Mouse (Mus musculus): ENCODE data around the gene Dtl.

Gene Dtl

GRCm38 (mm10) chr1:191519329-191520066 is 55.8 kb downstream of the Dtl start:
- 96% methylated on average over 4 of the region's 4 CpGs for WGBS

GRCm38 (mm10) chr1:191518911-191519310 is 56.4 kb downstream of the Dtl start:
- WGBS = 88% methylated on average over 4 of the region's 4 CpGs

DNA sequence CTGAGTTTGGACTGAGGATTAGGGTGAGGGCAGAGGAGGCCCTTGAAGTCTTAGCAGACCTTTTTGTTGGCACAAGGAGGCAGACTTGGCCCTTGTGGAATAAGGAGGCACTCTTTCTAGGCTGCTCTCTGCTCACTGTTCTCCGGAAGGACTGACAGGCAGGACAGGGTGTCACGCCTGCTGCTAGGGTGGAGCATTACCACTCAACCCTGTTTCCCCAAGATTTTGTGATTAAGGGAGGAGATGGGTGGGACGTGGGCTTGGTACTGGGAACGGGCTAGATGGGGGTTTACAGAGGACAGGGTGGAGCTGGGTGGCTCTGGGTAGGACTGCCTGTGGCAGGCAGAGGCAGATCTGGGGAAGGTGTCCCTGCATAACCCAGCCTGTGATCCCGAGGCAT is 57.4 kb downstream of the Dtl start:
- 93% methylated on average over 5 of the region's 5 CpGs for WGBS

DNA sequence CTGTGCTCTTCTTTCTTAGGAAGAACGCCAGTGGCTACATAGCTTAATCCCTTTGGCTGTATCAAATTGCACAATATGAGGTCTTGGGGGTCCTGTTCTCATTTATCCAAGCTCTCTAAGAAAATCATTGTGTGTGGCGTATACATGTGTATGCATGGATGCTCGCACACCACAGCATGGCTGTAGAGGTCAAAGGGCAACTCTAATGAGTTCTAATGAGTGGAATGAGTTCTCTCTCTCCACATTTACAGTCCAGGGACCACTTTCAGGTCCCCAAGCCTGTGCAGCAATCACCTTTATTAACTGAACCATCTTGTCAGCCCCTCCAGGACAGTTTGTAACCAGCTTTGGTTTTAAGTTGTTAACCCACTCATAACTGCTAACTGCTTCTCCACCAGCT is 58.3 kb downstream of the Dtl start:
- 92% methylated on average over 3 of the region's 3 CpGs for WGBS

DNA sequence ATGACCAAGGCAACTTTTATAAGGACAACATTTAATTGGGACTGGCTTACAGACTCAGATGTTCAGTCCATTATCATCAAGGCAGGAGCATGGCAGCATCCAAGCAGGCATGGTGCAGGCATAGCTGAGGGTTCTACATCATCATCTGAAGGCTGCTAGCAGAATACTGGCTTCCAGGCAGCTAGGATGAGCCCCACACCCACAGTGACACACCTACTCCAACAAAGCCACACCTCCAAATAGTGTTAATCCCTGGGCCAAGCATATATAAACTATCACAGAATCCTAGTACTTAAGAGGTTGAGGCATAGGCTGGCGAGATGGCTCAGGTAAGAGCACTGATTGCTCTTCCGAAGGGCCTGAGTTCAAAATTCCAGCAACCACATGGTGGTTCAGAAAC is 59.0 kb downstream of the Dtl start:
- whole genome bisulfite sequencing = 97% methylated on average over 2 of the region's 2 CpGs

- WGBS = 80% methylated on average over 4 of the region's 4 CpGs
These were observed 62.1 kb downstream of the Dtl start for GRCm38 (mm10) chr1:191513195-191513594.

- 89% methylated on average over 4 of the region's 4 CpGs for WGBS
These were observed 63.0 kb downstream of the Dtl start for GRCm38 (mm10) chr1:191512383-191512782.

- 94% methylated on average over 8 of the region's 8 CpGs for WGBS
These were observed 63.8 kb downstream of the Dtl start for GRCm38 (mm10) chr1:191511503-191511902.

- 78% methylated on average over 3 of the region's 3 CpGs for WGBS
These were observed 65.5 kb downstream of the Dtl start for GRCm38 (mm10) chr1:191509865-191510264.

DNA sequence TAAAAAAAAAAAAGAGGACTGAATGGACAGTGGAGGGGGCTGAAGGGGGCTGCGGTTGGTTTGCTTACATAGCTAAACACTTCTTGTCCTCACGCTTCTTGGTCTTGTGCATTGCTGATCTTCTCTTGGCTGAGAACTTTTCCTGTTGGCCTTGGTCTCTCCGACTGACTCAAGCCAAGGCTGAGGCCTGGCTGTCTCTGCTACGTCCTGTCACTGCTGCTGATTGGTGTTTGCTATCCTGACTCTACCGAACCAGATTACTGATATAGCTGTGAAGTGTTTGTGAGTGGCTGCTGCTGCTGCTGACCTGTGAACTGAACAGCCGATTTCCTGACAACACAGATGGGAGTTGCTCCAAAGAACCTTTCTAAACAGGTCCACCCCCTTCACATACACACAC is 66.2 kb downstream of the Dtl start:
- WGBS = 92% methylated on average over 6 of the region's 6 CpGs

GRCm38 (mm10) chr1:191506791-191507190 is 68.6 kb downstream of the Dtl start:
- 21% methylated on average over 1 of the region's 1 CpGs for WGBS

- 94% methylated on average over 6 of the region's 6 CpGs for WGBS
These were observed 75.7 kb downstream of the Dtl start for GRCm38 (mm10) chr1:191499666-191500065.

- WGBS = 82% methylated on average over 14 of the region's 14 CpGs
These were observed 76.9 kb downstream of the Dtl start for GRCm38 (mm10) chr1:191498271-191498955.

- WGBS = 84% methylated on average over 1 of the region's 1 CpGs
These were observed 78.7 kb downstream of the Dtl start for GRCm38 (mm10) chr1:191496676-191497075.

DNA sequence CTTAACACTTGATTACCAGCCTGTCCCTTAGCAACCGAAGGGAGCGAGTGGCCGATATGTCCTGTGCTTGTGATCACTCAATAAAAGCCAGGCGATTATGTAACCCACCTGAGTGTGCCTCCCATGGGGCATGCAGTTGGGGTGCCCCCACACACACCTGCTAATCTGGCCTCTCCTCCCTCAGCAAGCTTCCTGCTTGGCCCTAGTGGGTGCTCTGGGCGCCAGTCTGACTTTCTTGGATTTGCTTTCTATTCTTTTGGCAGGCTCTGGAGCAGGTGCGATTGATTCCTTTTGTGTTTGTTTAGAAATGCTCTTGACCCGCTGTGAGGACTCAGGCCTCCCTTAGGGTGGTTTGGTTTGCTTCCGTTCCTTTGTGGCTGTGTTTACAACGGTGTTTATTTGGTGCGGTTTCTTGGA is 80.3 kb downstream of the Dtl start:
- WGBS = 61% methylated on average over 10 of the region's 10 CpGs

GRCm38 (mm10) chr1:191494303-191494655 is 81.1 kb downstream of the Dtl start:
- WGBS = 48% methylated on average over 2 of the region's 2 CpGs

- WGBS = 77% methylated on average over 13 of the region's 13 CpGs
These were observed 81.7 kb downstream of the Dtl start for GRCm38 (mm10) chr1:191493476-191494302.

DNA sequence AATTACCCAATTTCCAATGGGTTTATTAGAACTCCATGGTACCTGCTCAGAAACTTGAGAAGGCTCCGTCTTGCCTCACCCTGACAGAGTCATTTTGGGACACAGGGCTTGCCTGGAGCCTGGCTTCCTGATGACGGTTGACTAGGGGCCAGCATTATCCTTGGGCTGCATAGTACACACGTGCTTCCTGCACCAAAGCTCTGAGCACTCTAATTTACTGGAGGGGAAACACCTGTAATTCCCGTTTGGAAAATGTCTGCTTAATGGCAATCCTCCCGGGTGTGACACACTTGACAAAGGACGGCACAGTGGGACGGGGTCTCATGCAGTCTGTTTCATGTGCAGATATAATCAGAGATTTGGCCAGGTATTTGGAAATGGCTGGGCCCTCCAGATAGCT is 84.9 kb downstream of the Dtl start:
- 84% methylated on average over 7 of the region's 7 CpGs for WGBS
